ENCODE assay signal across 26 mouse cellular contexts in the genomic region with DNA sequence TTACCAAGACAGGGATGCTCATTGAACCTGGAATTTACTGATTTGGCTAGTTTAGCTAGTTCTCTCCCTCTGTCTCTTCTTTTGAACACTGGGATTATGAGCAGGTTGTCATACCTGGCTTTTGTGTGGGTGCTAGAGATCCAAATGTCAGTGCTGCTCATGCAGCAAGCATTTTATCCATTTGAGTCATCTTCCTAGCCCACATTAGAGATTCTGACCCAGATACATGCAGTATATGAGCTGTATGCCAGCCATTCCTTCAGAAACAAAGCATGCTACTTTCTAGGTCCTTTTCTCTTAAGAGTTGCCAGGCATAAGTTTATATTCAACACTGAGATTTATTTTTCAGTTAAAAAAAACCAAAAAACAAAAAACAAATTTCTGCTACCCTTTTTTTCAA.
"Had no signal": no experiment of that assay in that cellular context is flagged by ENCODE, and none has a peak within 500 bp of the region (broad histone marks: within the 10 kb centered on the region; RNA-seq: fewer than 3 reads in every experiment).

No protein-coding gene starts in this region.

- H3K27ac ChIP-seq: gastrocnemius, adult 2 months; heart, embryonic 10.5 days; hindbrain, embryonic 10.5 days; hindbrain, embryonic 12.5 days; hindbrain, embryonic 14.5 days; intestine, embryonic 15.5 days; layer of hippocampus, adult 2 months; limb, embryonic 13.5 days; limb, embryonic 15.5 days; liver, embryonic 12.5 days; liver, embryonic 14.5 days had no signal

- H3K9me3 ChIP-seq: heart, embryonic 10.5 days; heart, embryonic 12.5 days; hindbrain, embryonic 10.5 days; hindbrain, embryonic 12.5 days; intestine, embryonic 15.5 days; limb, embryonic 15.5 days; liver, embryonic 12.5 days had no signal

- ATAC-seq: hindbrain, embryonic 16.5 days; inflammation-experienced regulatory T-cells, adult 6 months; intestine, embryonic 15.5 days; intestine, postnatal 0 days; liver, embryonic 12.5 days had no signal

- H3K4me1 ChIP-seq: heart, embryonic 10.5 days; heart, embryonic 12.5 days; hindbrain, embryonic 10.5 days; hindbrain, embryonic 12.5 days; intestine, embryonic 15.5 days; limb, embryonic 13.5 days; limb, embryonic 15.5 days; liver, embryonic 12.5 days had no signal

- DNase-seq: gastrocnemius, adult 2 months; gastrocnemius, postnatal 10 days; gastrocnemius, postnatal 25 days; heart, adult 18-20 months; heart, postnatal 10 days; heart, postnatal 4 days; kidney, adult 18-20 months; kidney, adult 8-10 months; kidney, postnatal 10 days; kidney, postnatal 25 days; kidney, postnatal 4 days; left cerebral cortex, postnatal 4 days had no signal

- H3K4me3 ChIP-seq: gastrocnemius, adult 2 months; heart, embryonic 10.5 days; heart, embryonic 12.5 days; hindbrain, embryonic 10.5 days; hindbrain, embryonic 12.5 days; intestine, embryonic 15.5 days; layer of hippocampus, adult 2 months; limb, embryonic 13.5 days; limb, embryonic 15.5 days; liver, embryonic 12.5 days had no signal

- H3K9ac ChIP-seq: heart, embryonic 12.5 days; hindbrain, embryonic 12.5 days; hindbrain, embryonic 14.5 days; intestine, embryonic 15.5 days; limb, embryonic 13.5 days; limb, embryonic 15.5 days; liver, embryonic 12.5 days; liver, embryonic 14.5 days had no signal

- H3K27me3 ChIP-seq: heart, embryonic 12.5 days; hindbrain, embryonic 12.5 days; intestine, embryonic 15.5 days; limb, embryonic 13.5 days; limb, embryonic 15.5 days; liver, embryonic 12.5 days had no signal

- H3K4me2 ChIP-seq: heart, embryonic 12.5 days; hindbrain, embryonic 12.5 days; hindbrain, embryonic 14.5 days; intestine, embryonic 15.5 days; limb, embryonic 13.5 days; limb, embryonic 15.5 days; liver, embryonic 12.5 days had no signal
